Mouse (Mus musculus) liver, embryonic 11.5 days (tissue): Measurements from ENCODE around the gene Pigm. TPM values are rescaled to one million over a fixed set of nuclear protein-coding genes. Genes with fewer than 3 reads are reported as not detected.

Source experiments
- ATAC-seq: fragments of 200-750 bp; cut with Nextera tagmentation; replicated peaks from 2 replicates; pipeline ENCODE4 v1.8.0; 2017; ENCODE audit warnings: moderate number of reproducible peaks, mild to moderate bottlenecking, moderate TSS enrichment, moderate library complexity; ENCODE audit not compliant: low FRiP score
- DNase-seq: peaks from one replicate; pipeline ENCODE4 v3.0.0-alpha.2; 2017; ENCODE audit warnings: low spot score
- H3K27ac ChIP-seq: fragments of 300-500 bp; sonication (generic); 2 replicates; pipeline ENCODE4 v1.5.1; 2014; ENCODE audit warnings: mild to moderate bottlenecking, low read depth, low read length, control low read depth
- H3K27me3 ChIP-seq: fragments of 300-500 bp; sonication (generic); replicated peaks from 2 replicates; pipeline ENCODE4 v1.6.1; 2014; ENCODE audit warnings: low read length, mixed read lengths; ENCODE audit not compliant: control insufficient read depth, insufficient read depth
- H3K36me3 ChIP-seq: fragments of 300-500 bp; sonication (generic); 2 replicates; pipeline ENCODE4 v1.6.1; 2014; ENCODE audit warnings: mild to moderate bottlenecking, low read length, moderate library complexity, mixed read lengths; ENCODE audit not compliant: control insufficient read depth, insufficient read depth
- H3K4me1 ChIP-seq: fragments of 300-500 bp; sonication (generic); replicated peaks from 2 replicates; pipeline ENCODE4 v1.6.1; 2014; ENCODE audit warnings: low read length, mixed read lengths; ENCODE audit not compliant: control insufficient read depth, insufficient read depth
- H3K4me2 ChIP-seq: fragments of 300-500 bp; sonication (generic); 2 replicates; pipeline ENCODE4 v1.6.1; 2014; ENCODE audit warnings: mild to moderate bottlenecking, control low read depth, moderate library complexity
- H3K4me3 ChIP-seq: fragments of 300-500 bp; sonication (generic); 2 replicates; pipeline ENCODE4 v1.5.1; 2014; ENCODE audit warnings: low read depth, low read length, control low read depth
- H3K9ac ChIP-seq: fragments of 300-500 bp; sonication (generic); 2 replicates; pipeline ENCODE4 v1.6.1; 2014; ENCODE audit warnings: low read depth, low read length, control low read depth
- H3K9me3 ChIP-seq: fragments of 300-500 bp; sonication (generic); 2 replicates; pipeline ENCODE4 v1.6.1; 2016; ENCODE audit warnings: low read length, inconsistent platforms, mixed read lengths; ENCODE audit not compliant: control insufficient read depth
- WGBS: fragments of 180-500 bp; shearing (Covaris S2); extraction: QIAGEN DNeasy Blood & Tissue Kit; methylation state at CpG from one replicate; pipeline ENCODE4 v1.1.7; 2014; 5-methylcytosine and 5-hydroxymethylcytosine counted together
- polyA plus RNA-seq: library from polyadenylated mRNA; unstranded; fragments of >200 nt; fragmentation: Nextera tagmentation; extraction: Ambion mirVana; gene quantifications from 2 replicates; pipeline ENCODE4 v1.2.1, GENCODE M21; 2014

Pigm gene
- polyA plus RNA-seq, 1 experiment from 2014 or later = 7.7 TPM

GRCm38 (mm10) chr1:172391807-172392581, 15.6 kb downstream of the Pigm start:
- DNase-seq = no peak
- WGBS = 40% methylated on average over 20 of the region's 20 CpGs
- ATAC-seq = no peak

DNA sequence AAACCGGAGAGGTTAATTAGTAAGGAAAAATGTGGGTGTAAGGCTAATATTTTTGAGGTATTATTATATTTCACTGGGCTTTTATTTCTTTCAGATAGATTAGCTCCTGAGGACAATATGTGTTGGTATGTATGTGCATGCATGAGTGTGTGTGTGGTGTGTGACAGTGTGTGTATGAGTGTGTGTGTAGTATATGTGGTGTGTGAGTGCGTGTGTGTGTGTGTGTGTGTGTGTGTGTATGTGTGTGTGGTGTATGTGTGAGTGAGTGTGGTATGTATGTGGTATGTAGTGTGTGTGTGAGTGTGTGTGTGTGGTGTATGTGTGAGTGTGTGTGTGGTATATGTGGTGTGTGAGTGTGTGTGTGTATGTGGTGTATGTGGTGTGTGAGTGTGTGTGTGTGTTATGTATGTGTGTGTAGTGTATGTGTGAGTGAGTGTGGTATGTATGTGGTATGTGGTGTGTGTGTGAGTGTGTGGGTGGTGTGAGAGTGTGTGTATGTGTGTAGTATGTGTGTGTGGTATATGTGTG, 16.4 kb downstream of the Pigm start:
- no peak overlapping the region for H3K4me2 ChIP-seq
- H3K4me3 ChIP-seq = no peak overlapping the region
- H3K4me1 ChIP-seq = no peaks in the 10 kb centered on the region
- no peak overlapping the region for H3K27ac ChIP-seq
- ATAC-seq (no peak), DNase-seq (no peak)
- no peaks in the 10 kb centered on the region for H3K9me3 ChIP-seq
- H3K27me3 ChIP-seq = 0 out of 2 replicates have a peak, but pooled peaks cover 4% of the 10 kb centered on the region
- WGBS = 91% methylated on average over 2 of the region's 2 CpGs
- no peak overlapping the region for H3K9ac ChIP-seq
- H3K36me3 ChIP-seq = no peaks in the 10 kb centered on the region

More at GRCm38 (mm10) chr1:172391807-172392581, 15.6 kb downstream of the Pigm start:
- peak overlapping the region; percentile 17 for H3K4me2 ChIP-seq
- H3K9me3 ChIP-seq = no peaks in the 10 kb centered on the region
- H3K27me3 ChIP-seq = 0 out of 2 replicates have a peak, but pooled peaks cover 4% of the 10 kb centered on the region
- H3K9ac ChIP-seq = no peak overlapping the region
- no peaks in the 10 kb centered on the region for H3K36me3 ChIP-seq
- no peak overlapping the region for H3K4me3 ChIP-seq
- no peaks in the 10 kb centered on the region for H3K4me1 ChIP-seq
- no peak overlapping the region for H3K27ac ChIP-seq

DNA sequence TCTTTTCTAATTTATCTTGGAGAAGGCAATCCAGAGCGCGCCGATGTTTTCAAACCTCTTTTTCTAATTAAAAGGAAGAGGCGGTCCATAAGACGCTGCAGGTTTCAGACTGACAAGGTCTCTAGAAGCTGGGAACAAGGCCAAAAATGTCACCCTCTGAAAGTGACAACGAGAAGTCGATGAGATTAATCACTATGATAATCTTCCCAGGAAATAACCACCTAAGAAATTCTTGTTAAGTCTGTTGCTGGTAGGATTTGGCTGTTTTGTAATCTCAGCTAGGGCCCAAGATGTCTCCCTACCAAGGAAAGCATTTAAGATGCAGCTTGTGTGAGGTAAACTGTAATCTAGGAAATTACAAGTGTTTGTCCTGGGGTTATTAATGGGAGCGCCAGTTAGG, 17.4 kb downstream of the Pigm start:
- H3K27ac ChIP-seq = no peak overlapping the region
- 60% methylated on average over 8 of the region's 8 CpGs for WGBS

DNA sequence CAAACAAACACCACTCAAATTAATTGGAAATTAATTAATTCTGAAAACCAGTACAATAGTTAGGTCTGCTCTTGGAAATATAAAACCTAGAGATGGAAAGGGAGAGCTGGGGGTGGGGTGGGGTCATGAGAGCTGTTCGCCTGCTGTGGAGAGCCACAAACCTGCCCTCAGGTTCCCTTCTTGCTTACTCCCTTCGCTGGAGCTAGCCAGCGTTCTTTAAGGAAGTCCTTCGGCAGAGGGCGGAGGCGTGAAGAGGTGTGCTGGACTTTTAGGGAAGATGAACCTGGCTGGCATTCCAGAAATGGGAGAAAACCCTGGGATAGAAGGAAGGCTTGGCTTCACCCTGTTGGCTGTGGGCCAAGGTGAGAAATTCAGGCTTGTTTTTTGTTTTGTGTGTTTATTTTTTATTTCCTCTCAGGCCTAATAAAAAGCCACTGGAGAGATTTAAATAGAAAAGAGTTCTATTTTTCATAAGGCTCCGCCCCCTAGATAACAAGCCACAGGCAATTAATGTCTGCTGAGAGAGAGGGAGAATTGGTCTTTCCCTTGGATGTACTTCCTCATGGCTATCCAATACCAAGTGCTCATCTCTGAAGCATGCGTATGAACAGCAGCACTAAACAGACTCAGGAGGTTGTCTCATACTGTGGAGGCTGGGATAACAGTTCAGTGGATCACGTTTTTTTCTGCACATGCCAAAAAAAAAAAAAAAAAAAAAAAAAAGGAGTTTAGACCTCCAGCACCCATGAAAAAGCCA, 20.8 kb downstream of the Pigm start:
- DNase-seq = no peak
- no peaks in the 10 kb centered on the region for H3K36me3 ChIP-seq
- no peaks in the 10 kb centered on the region for H3K4me1 ChIP-seq
- 46% methylated on average over 9 of the region's 9 CpGs for WGBS
- H3K4me2 ChIP-seq = no peak overlapping the region
- no peaks in the 10 kb centered on the region for H3K27me3 ChIP-seq
- H3K9me3 ChIP-seq = no peaks in the 10 kb centered on the region
- no peak overlapping the region for H3K4me3 ChIP-seq
- no peak overlapping the region for H3K27ac ChIP-seq
- no peak overlapping the region for H3K9ac ChIP-seq
- ATAC-seq = no peak

More for the DNA sequence above, 17.4 kb downstream of the Pigm start:
- DNase-seq = no peak
- Histone ChIP-seq H3K4me2 (no peak overlapping the region), H3K36me3 (no peaks in the 10 kb centered on the region), H3K9ac (no peak overlapping the region), H3K27me3 (0 out of 2 replicates have a peak, but pooled peaks cover 4% of the 10 kb centered on the region), H3K4me3 (no peak overlapping the region), H3K4me1 (no peaks in the 10 kb centered on the region), H3K9me3 (no peaks in the 10 kb centered on the region)
- ATAC-seq = no peak

DNA sequence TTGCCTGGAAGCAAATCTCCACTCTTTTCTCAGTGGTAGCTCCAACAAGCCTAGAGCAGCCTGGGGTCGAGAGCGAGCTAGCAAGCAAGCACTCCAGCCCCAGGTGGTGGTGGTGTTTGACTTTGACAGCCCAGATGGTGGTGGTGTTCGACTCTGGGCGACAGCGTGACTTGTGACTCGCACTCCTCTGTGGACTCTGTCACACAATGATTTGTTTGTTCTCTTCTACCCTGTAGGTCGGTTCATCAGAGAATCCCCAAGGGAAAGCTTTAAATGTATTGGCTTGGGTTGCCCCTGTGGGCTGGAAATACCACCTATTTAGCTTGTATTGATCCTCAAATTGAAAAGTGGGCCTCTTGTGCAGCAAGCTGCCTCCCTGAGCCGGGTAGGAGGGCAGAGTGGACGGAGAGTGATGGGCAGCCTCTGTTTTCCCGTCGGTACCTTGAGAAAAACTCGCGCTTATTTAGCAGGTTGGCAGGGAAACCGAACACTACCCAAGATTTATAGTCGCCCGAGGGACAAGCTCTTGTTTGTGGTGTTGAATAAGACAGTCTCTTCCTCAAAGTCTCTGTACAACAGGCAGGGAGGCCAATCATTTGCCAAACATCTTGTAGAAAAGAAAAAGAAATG, 29.8 kb downstream of the Pigm start:
- DNase-seq (no peak), ATAC-seq (no peak)
- Histone ChIP-seq H3K4me3 (no peak overlapping the region), H3K4me1 (no peaks in the 10 kb centered on the region), H3K4me2 (no peak overlapping the region), H3K36me3 (no peaks in the 10 kb centered on the region), H3K27me3 (no peaks in the 10 kb centered on the region), H3K9me3 (no peaks in the 10 kb centered on the region), H3K9ac (no peak overlapping the region), H3K27ac (no peak overlapping the region)
- WGBS = 52% methylated on average over 16 of the region's 16 CpGs

DNA sequence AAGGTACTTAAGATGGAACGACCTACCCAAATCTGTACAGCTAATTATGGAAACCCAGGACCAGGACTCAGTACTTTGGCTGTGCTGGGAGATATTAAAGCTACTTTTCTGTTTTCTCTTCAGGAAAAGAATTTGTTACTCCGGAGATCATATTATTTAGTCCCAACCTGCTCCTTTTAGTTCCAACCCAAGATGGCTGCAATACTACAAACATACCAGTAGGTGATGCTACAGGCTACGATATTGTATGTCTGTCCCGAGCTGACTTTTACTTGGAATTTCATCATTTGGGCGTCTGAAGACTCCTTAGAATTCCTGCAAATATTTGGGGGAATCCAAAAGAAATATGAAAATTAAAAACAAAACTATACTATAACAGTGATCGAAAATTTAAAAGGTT, 32.6 kb downstream of the Pigm start:
- Histone ChIP-seq H3K4me2 (no peak overlapping the region), H3K36me3 (no peaks in the 10 kb centered on the region), H3K27me3 (no peaks in the 10 kb centered on the region), H3K9ac (no peak overlapping the region), H3K9me3 (no peaks in the 10 kb centered on the region), H3K27ac (no peak overlapping the region), H3K4me1 (no peaks in the 10 kb centered on the region), H3K4me3 (no peak overlapping the region)
- DNase-seq (no peak), ATAC-seq (no peak)
- WGBS = 8% methylated on average over 6 of the region's 6 CpGs

GRCm38 (mm10) chr1:172409431-172409830, 33.1 kb downstream of the Pigm start:
- no peak for DNase-seq

GRCm38 (mm10) chr1:172410806-172411205, 34.5 kb downstream of the Pigm start:
- 3% methylated on average over 4 of the region's 4 CpGs for WGBS
- ATAC-seq (no peak), DNase-seq (no peak)

More at GRCm38 (mm10) chr1:172409431-172409830, 33.1 kb downstream of the Pigm start:
- no peaks in the 10 kb centered on the region for H3K9me3 ChIP-seq
- no peak overlapping the region for H3K9ac ChIP-seq
- no peaks in the 10 kb centered on the region for H3K4me1 ChIP-seq
- H3K4me2 ChIP-seq = no peak overlapping the region
- H3K36me3 ChIP-seq = no peaks in the 10 kb centered on the region
- WGBS = 14% methylated on average over 5 of the region's 5 CpGs
- no peak overlapping the region for H3K4me3 ChIP-seq
- no peaks in the 10 kb centered on the region for H3K27me3 ChIP-seq
- no peak for ATAC-seq
- no peak overlapping the region for H3K27ac ChIP-seq

More at GRCm38 (mm10) chr1:172410806-172411205, 34.5 kb downstream of the Pigm start:
- Histone ChIP-seq H3K9ac (no peak overlapping the region), H3K4me3 (no peak overlapping the region), H3K27ac (no peak overlapping the region), H3K9me3 (no peaks in the 10 kb centered on the region), H3K27me3 (no peaks in the 10 kb centered on the region), H3K4me1 (no peaks in the 10 kb centered on the region), H3K4me2 (no peak overlapping the region), H3K36me3 (no peaks in the 10 kb centered on the region)
